Mouse (Mus musculus) ovary, postnatal 36 days (tissue): ENCODE measurements around the gene Tex12.

Experiments
- DNase-seq: peaks from one replicate; pipeline ENCODE4 v3.0.0; 2022; ENCODE audit warnings: low spot score, mixed read lengths

Gene Tex12

GRCm38 (mm10) chr9:50561145-50561917, at the start of gene Tex12:
TSS of gene Tex12 (minus strand) at chr9:50561325.
- no peak for DNase-seq

DNA sequence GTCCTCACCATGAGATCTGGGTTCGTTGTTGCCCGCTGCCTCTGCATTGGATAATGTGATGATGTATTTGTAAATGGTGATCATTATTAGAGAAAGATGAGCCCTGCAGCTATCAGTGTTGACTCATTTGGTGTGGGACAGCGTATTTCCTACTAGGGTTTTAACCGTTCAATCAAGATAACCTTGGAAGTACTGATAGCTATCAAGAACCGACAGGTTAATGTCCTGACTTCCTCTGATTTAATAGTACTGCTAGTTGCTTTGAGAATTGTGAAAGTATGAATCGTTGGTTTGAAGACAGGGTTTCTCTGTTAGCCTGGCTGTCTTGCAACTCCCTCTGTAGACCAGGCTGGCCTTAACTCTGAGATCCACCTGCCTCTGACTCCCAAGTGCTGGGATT, 43.2 kb upstream of the Tex12 start:
- no peak for DNase-seq

DNA sequence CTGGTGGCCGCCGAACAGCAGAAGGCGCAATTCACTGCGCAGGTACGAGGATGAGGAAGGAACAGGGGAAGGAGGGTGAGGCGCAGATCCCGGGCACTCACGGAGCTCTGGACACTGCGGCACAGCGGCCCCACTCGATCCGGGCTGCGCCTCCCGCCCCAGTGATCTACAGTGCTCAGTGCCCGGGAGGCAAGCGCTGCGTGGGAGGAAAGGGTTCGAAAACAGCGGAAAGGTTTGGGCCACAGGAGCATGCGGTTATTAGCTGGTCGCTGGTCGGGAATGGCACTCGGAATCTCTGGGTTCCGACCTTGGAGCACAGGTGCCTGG, 42.8 kb upstream of the Tex12 start:
- no peak for DNase-seq

DNA sequence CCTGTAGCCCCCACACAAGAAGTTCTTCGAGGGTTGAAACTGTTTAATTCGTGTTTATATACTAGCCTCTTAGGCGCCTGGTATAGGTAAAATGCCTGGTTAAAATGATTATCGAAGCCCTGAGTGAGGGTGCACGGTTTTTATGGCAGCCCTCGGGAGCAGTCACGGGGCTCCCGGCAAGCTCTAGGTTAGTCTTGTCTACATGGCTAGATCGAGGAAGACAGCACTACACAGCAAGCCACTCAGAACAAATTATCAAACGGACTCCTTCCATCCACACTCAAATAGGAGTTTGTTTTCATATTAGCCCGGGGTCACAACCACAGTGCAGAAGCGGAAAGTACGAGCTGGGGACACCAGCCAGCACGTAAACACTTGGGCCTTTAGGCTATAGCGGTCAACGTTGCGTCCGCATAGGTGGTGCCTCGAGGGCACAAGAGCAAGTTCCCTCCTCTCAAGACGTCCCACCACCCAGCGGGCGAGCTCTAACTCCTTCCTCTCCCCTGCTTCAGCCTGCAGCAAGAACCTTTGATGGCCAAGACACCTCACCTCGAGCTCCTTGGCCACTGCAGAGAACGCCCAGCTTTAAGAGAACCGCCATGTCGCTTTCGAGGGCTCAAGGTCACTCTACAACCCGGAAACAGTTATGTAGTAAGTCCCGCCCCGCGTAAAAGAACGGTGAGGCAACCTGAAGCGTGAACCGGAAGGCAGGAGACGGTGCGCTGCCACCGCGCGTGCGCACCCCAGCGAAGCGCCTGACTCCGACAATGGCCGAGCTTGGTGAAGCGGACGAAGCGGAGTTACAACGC, 42.3 kb upstream of the Tex12 start, which contains the start of the genes Sdhd and Timm8b:
Gene Sdhd (minus strand): TSS at position 624 of the 809 bp plus-strand sequence.
Gene Timm8b (plus strand): TSS at position 722 of the 809 bp plus-strand sequence.
- peak; percentile 90 for DNase-seq

- DNase-seq, result no peak
Observed at GRCm38 (mm10) chr9:50602055-50602845, 41.1 kb upstream of the Tex12 start.

DNA sequence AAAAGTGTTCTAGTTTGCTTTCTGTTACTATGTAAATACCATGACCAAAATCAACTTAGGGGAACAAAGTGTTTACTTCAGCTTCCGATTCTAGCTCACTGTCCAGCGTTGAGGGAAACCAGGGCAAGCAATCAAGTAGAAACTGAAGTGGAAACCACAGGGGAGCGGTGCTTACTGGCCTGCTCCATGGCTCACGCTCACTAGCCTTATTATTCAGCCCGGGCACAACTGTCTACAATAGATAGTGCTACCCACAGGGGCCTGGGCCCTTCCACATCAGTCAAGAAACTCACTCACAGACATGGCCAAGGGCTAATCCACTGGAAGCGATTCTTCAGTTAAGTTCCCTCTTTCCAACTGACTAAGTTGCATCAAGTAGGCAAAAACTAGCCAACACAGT, 40.4 kb upstream of the Tex12 start:
- DNase-seq, result no peak

GRCm38 (mm10) chr9:50596973-50597372, 35.8 kb upstream of the Tex12 start:
- DNase-seq, result no peak

DNA sequence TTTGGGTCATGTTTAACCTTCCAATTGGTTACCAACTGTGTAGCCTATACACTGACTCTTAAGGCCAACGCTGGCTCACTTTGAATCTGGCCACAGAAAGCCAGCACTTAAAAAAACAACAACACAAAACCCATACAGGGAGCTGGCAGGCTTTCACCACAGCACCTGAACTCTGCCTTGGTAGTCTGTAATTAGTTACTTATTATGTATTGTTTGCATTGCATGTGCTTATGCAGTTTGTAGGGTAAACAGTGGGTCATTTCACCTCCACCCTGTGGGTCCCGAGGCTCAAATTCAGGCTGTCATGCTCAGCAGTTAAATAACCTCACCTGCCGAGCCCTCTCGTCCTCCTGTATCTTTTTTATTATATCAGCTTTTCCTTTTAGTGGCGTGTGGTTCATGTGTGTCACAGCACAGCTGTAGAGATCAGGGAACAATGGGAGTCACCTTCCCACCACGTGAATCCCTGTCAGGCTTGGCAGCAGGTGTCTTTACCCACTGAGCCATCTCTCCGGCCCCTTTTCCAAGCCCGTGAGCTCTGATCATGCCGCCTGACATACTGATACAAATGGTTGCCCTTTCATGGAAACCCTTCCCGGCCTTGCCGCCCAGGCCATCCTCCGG, 33.8 kb upstream of the Tex12 start:
- no peak for DNase-seq

- DNase-seq, result peak; percentile 22
Observed at GRCm38 (mm10) chr9:50593544-50593943, 32.4 kb upstream of the Tex12 start.

DNA sequence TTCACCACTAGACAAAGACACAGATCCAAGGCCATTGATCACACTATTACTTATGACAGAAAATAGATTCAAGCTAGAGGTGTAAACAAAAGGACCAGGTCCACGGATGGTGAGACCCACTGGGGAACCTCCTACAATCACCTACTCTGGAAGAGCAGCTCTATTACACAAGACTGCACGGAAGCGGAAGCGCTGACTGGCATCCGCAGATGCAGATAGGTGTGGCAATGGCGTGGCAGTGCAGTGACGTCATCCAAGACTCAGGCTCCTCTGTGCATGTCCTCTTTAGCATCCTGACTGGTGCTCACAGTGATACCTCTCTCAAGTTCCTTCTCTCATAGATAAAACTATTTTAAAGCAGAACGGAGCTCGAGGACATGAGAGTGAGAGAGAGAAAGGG, 31.8 kb upstream of the Tex12 start:
- no peak for DNase-seq

DNA sequence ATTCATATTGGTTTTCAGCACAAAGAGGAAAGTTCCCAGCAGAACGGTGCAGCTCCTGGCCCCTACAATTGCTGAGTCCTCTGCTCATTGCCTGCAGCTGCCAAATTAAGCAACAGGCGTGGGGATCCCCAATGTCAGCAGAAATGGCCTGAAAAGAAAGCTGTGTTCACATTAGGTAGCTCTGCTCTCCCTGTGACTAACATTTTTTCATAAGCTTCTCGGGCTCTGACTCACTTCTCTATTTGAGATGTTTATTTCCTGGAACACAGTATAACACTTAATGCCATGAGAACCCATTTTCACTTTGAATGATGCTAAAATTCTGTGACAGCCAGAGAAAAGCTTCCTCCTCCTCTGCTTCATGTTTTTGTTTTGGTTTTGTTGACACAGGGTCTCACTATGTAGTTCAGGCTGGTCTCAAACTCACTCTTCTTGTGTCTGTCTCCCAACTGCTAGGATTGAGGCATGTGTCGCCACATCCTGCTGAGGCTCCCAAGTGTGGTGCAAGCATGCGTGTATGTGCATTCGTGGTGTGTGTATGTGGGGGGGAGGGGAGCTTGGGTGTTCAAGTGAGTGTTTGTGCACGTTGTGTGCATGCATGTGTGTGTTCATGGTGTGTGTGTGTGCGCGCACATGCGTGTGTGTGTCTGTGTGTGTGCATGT, 29.9 kb upstream of the Tex12 start:
- DNase-seq, result no peak

DNA sequence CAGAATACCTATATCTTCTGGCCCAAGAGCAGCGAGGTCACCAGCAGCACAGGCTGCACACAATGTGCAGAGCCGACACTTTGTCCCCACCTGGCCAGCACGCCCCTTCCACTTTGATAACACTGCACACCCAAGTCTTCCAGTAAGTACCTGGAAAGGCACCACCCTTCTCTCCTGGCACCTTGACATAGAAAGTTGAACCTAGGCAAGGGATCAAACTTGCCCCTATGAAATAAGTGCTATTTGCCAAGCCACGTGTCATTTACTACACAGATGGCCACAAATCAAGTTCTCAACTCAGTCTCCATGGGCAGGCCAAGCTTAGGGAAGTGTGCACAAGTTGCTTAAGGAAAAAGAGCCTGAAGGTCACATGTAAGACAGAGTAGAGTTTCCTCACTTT, 25.8 kb upstream of the Tex12 start:
- no peak for DNase-seq

- DNase-seq, result no peak
Observed at GRCm38 (mm10) chr9:50585145-50585818, 24.2 kb upstream of the Tex12 start.

- DNase-seq, result no peak
Observed at GRCm38 (mm10) chr9:50580370-50580769, 19.2 kb upstream of the Tex12 start.

DNA sequence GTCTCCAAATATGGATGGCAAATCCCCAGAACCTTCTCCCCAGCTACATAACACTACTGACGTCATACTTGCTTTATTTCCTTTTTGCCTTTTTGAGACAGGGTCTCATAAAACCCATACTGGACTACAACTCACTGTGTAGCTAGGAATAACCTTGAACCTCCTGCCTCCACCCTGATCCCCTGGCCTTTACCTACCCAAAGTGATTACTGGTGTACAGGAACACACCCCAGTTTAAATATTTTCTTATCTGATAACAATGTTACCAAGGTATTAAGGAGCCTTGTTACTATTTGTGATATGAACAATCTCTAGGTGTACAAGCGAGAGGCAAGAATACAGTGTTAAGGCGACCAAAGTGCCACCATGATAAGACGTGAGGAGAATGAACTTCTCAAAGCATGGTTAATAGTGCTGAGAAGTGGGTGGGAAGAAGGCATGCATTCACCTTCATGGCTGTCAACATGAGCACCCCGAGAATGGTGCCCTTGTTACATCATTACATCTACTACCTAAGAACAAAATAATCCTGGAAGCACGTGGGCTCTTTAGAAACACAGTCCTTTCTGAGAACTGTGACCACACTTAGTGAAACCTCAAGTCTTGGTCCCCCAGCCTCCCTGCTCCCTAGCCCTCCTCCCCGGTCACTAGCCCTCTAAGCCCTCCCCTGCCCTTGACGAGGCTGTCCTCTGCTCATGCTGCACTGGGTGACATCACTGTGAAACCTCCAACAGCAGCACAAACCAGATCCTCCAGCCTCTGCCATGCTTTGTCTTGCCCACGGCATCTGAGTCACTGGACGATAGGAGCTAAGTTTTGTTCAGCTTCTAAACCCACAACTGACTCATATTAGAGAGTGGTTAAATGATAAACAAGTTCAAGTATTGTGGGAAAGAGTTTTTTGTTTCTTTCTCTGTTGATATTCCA, 8.7 kb upstream of the Tex12 start:
- DNase-seq, result no peak

DNA sequence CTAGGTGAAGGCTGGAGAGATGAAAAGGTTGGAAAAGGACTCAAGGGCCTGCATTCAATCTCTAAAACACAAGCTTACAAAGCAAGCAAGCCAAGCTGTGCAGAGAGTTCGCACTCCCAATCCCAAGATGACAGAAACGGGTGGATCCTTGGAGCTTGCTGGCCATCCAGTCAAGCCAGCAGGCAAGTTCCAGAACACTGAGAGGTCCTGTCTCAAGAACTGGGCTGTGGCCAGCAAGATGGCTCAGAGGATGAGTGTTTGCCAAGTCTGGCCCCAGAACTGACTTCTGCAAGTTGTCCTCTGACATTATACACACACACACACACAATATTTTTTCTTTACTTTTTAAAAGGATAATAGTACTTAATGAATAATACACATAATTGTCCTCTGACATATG, 6.8 kb upstream of the Tex12 start:
- DNase-seq, result no peak

DNA sequence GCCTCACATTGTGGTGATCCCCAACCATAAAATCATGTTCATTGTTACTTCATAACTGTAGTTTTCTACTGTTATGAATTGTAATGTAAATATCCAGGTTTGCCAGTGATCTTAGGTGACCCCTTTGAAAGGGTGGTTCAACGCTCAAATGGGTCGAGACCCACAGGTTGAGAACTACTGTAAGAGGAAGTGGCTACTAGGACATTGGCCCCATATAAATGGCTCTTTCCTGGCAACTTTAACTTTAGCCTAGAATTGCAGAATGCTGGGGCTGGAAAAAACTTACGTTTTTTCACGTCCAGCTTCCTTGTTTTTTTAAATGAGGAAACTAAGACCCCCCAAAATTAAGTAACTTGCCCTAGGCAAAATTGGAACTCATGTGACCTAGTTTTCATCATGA, 6.2 kb upstream of the Tex12 start:
- no peak for DNase-seq

GRCm38 (mm10) chr9:50565940-50566339, 4.8 kb upstream of the Tex12 start:
- DNase-seq, result no peak

- peak; percentile 52 for DNase-seq
Observed at GRCm38 (mm10) chr9:50565173-50565572, 4.0 kb upstream of the Tex12 start.

DNA sequence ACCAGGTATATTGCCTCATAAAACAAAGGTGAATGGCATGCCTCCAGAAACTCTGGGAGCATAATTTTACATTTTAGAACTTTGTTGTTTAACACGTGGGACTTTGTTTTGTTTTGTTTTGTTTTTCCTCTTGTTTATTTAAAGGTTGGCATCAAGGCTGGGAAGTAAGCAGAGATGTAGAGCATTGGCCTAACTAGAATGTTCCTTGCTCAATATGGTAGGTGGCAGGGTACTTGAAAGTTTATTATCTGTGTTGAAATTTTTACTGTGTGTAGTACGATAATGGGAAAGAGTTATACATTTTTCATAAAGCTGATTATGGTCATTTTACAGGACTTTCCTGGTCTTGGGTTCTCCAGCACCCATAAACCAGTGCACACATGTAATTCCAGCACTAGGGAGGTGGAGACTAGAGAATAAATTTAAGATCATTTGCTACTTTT, 814 bp upstream of the Tex12 start:
- DNase-seq, result no peak
